Mouse (Mus musculus) stomach, embryonic 14.5 days (tissue): ENCODE measurements around the gene Tspan9. TPM values are rescaled to one million over a fixed set of nuclear protein-coding genes. Genes with fewer than 3 reads are reported as not detected.
A peak's percentile ranks its signal among the peaks of the same experiment; 100 is the strongest.

Experiments
- ATAC-seq: fragments of 200-750 bp; cut with Nextera tagmentation; 2 replicates; pipeline ENCODE4 v1.8.0; 2017; ENCODE audit warnings: low read depth, moderate TSS enrichment; ENCODE audit not compliant: insufficient number of reproducible peaks, insufficient read depth, low FRiP score
- H3K27ac ChIP-seq: fragments of 300-500 bp; sonication (generic); 2 replicates; pipeline ENCODE4 v1.5.1; 2014; ENCODE audit warnings: mild to moderate bottlenecking, low read length, moderate library complexity, mixed read lengths
- H3K27me3 ChIP-seq: fragments of 300-500 bp; sonication (generic); 2 replicates; pipeline ENCODE4 v1.6.1; 2014; ENCODE audit warnings: low read length, control low read depth, mixed read lengths; ENCODE audit not compliant: control insufficient read depth, insufficient read depth
- H3K36me3 ChIP-seq: fragments of 300-500 bp; sonication (generic); 2 replicates; pipeline ENCODE4 v1.6.1; 2014; ENCODE audit warnings: mild to moderate bottlenecking, control low read depth, low read length, moderate library complexity, mixed read lengths; ENCODE audit not compliant: control insufficient read depth, insufficient read depth
- H3K4me1 ChIP-seq: fragments of 300-500 bp; sonication (generic); 2 replicates; pipeline ENCODE4 v1.6.1; 2014; ENCODE audit warnings: low read length, control low read depth, mixed read lengths; ENCODE audit not compliant: control insufficient read depth, insufficient read depth
- H3K4me2 ChIP-seq: fragments of 300-500 bp; sonication (generic); replicated peaks from 2 replicates; pipeline ENCODE4 v1.6.1; 2014; ENCODE audit warnings: low read depth, low read length, control low read depth
- H3K4me3 ChIP-seq: fragments of 300-500 bp; sonication (generic); 2 replicates; pipeline ENCODE4 v1.5.1; 2014; ENCODE audit warnings: low read depth, low read length, control low read depth
- H3K9ac ChIP-seq: fragments of 300-500 bp; sonication (generic); replicated peaks from 2 replicates; pipeline ENCODE4 v1.6.1; 2014; ENCODE audit warnings: low read depth, mild to moderate bottlenecking, control low read depth, low read length, moderate library complexity, mixed read lengths
- H3K9me3 ChIP-seq: fragments of 300-500 bp; sonication (generic); 2 replicates; pipeline ENCODE4 v1.6.1; 2016; ENCODE audit warnings: low read depth, low read length, control low read depth; ENCODE audit not compliant: control insufficient read depth
- WGBS: fragments of 180-500 bp; shearing (Covaris S2); extraction: QIAGEN DNeasy Blood & Tissue Kit; methylation state at CpG from one replicate; pipeline ENCODE4 v1.1.7; 2014; 5-methylcytosine and 5-hydroxymethylcytosine counted together
- polyA plus RNA-seq: library from polyadenylated mRNA; unstranded; fragments of >200 nt; fragmentation: Nextera tagmentation; extraction: Ambion mirVana; gene quantifications from 2 replicates; pipeline ENCODE4 v1.2.1, GENCODE M21; 2014

The Tspan9 gene
- polyA plus RNA-seq, 1 experiment from 2014 or later: 124 TPM

DNA sequence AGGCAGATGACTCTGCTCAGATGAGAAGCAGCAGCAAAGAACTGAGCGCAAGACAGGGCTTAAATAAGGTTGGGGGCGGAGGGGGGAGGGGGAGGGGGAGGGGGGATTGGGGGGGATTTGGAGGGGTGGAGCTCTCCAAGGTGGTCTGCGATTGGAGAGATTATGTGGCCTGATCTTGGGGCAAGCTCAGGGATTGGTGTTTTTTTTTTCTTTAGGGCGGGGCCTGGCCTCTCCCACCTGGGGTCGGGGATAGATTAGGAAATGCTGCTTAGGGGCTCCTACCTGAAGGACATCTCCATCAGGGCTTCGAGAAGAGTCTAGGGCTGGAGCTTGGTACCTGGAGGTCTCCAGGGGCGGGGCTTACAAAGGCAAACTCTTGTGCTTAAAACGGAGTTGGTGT, 21.2 kb upstream of the Tspan9 start:
- 73% methylated on average over 8 of the region's 8 CpGs for WGBS
- 0 out of 2 replicates have a peak, but pooled peaks cover 3% of the 10 kb centered on the region for H3K4me1 ChIP-seq
- no peak overlapping the region for H3K4me2 ChIP-seq
- H3K27ac ChIP-seq: no peak overlapping the region
- no peaks in the 10 kb centered on the region for H3K9me3 ChIP-seq
- no peak for ATAC-seq
- no peaks in the 10 kb centered on the region for H3K27me3 ChIP-seq
- H3K9ac ChIP-seq: no peak overlapping the region
- H3K36me3 ChIP-seq: no peaks in the 10 kb centered on the region
- no peak overlapping the region for H3K4me3 ChIP-seq

- H3K9ac ChIP-seq: no peak overlapping the region
- no peak overlapping the region for H3K4me3 ChIP-seq
- no peak overlapping the region for H3K27ac ChIP-seq
- H3K27me3 ChIP-seq: no peaks in the 10 kb centered on the region
- no peaks in the 10 kb centered on the region for H3K4me1 ChIP-seq
- H3K36me3 ChIP-seq: no peaks in the 10 kb centered on the region
- no peaks in the 10 kb centered on the region for H3K9me3 ChIP-seq
- 85% methylated on average over 6 of the region's 6 CpGs for WGBS
- ATAC-seq: no peak
- no peak overlapping the region for H3K4me2 ChIP-seq
Measured at GRCm38 (mm10) chr6:128159092-128159491, 15.7 kb upstream of the Tspan9 start.

DNA sequence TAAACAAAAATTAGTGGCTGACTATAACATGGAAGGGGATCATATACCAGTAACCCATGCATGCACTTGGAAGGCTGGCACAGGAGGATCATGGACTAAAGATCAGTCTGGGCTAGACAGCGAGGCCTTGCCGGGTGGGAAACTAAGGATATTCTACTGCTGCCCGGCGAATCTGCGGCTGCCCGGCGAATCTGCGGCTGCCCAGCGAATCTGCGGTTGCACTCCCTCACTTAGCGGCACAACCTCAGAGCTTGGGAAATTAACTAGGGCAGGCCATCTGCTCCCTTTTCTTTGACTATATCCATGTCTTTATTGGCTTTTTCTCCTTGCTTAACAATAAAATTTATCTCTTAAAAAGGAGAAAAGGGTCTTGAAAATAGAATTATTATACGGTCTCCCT, 14.6 kb upstream of the Tspan9 start:
- Histone ChIP-seq H3K36me3 (no peaks in the 10 kb centered on the region), H3K9me3 (no peaks in the 10 kb centered on the region), H3K9ac (no peak overlapping the region), H3K27ac (no peak overlapping the region), H3K4me3 (no peak overlapping the region), H3K4me1 (no peaks in the 10 kb centered on the region), H3K4me2 (no peak overlapping the region), H3K27me3 (no peaks in the 10 kb centered on the region)
- 75% methylated on average over 12 of the region's 12 CpGs for whole genome bisulfite sequencing
- ATAC-seq: no peak

GRCm38 (mm10) chr6:128156476-128156875, 13.1 kb upstream of the Tspan9 start:
- Histone ChIP-seq H3K4me1 (no peaks in the 10 kb centered on the region), H3K27me3 (no peaks in the 10 kb centered on the region), H3K9me3 (no peaks in the 10 kb centered on the region), H3K4me2 (no peak overlapping the region), H3K27ac (no peak overlapping the region), H3K4me3 (no peak overlapping the region), H3K9ac (no peak overlapping the region), H3K36me3 (no peaks in the 10 kb centered on the region)
- no peak for ATAC-seq
- 71% methylated on average over 4 of the region's 4 CpGs for WGBS

DNA sequence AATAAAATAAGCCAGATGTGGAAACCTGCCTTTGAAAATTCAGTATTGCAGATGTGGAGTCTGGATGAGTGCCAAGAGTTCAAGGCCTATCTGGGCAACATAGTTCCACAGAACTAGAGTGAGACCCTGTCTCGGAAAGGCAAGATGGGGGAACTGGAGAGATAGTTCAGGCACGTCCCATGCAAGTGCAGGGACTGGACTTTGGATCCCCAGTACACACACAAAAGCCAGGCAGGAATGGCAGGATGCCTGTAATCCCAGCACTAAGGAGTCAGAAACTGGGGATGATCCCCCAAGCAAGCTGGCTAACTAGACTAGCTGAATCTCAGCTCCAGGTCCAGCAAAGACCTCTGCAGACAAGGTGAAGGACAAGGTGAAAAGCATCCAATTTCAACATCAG, 12.5 kb upstream of the Tspan9 start:
- WGBS: 64% methylated on average over 2 of the region's 2 CpGs
- H3K36me3 ChIP-seq: no peaks in the 10 kb centered on the region
- no peak overlapping the region for H3K9ac ChIP-seq
- no peak for ATAC-seq
- H3K4me1 ChIP-seq: no peaks in the 10 kb centered on the region
- H3K27me3 ChIP-seq: no peaks in the 10 kb centered on the region
- H3K9me3 ChIP-seq: no peaks in the 10 kb centered on the region
- no peak overlapping the region for H3K27ac ChIP-seq
- H3K4me2 ChIP-seq: no peak overlapping the region
- H3K4me3 ChIP-seq: no peak overlapping the region

- no peak overlapping the region for H3K4me2 ChIP-seq
- H3K36me3 ChIP-seq: no peaks in the 10 kb centered on the region
- no peak overlapping the region for H3K9ac ChIP-seq
- no peak overlapping the region for H3K4me3 ChIP-seq
- no peak for ATAC-seq
- no peaks in the 10 kb centered on the region for H3K27me3 ChIP-seq
- WGBS: 61% methylated on average over 6 of the region's 6 CpGs
- no peak overlapping the region for H3K27ac ChIP-seq
- H3K9me3 ChIP-seq: no peaks in the 10 kb centered on the region
- peaks cover 10% of the 10 kb centered on the region; the same call in 1 of the 2 replicates for H3K4me1 ChIP-seq
Measured at GRCm38 (mm10) chr6:128145765-128146164, 2.4 kb upstream of the Tspan9 start.

GRCm38 (mm10) chr6:128142369-128143278, 770 bp downstream of the Tspan9 start:
- Histone ChIP-seq H3K9me3 (no peaks in the 10 kb centered on the region), H3K4me3 (peak overlapping the region; percentile 68), H3K36me3 (no peaks in the 10 kb centered on the region), H3K27ac (peak overlapping the region; percentile 91), H3K27me3 (no peaks in the 10 kb centered on the region), H3K4me2 (peak overlapping the region; percentile 65), H3K4me1 (peaks cover 10% of the 10 kb centered on the region; the same call in 1 of the 2 replicates), H3K9ac (peak overlapping the region; percentile 77)
- WGBS: 3% methylated on average over 20 of the region's 20 CpGs
- peak; percentile 62; the same call in 1 of the 2 replicates for ATAC-seq

- 65% methylated on average over 6 of the region's 6 CpGs for WGBS
- Histone ChIP-seq H3K9me3 (no peaks in the 10 kb centered on the region), H3K4me1 (peaks cover 14% of the 10 kb centered on the region; the same call in 1 of the 2 replicates), H3K9ac (no peak overlapping the region), H3K4me2 (no peak overlapping the region), H3K27ac (no peak overlapping the region), H3K27me3 (no peaks in the 10 kb centered on the region), H3K4me3 (no peak overlapping the region), H3K36me3 (no peaks in the 10 kb centered on the region)
- ATAC-seq: no peak
Measured at GRCm38 (mm10) chr6:128140724-128141123, 2.7 kb downstream of the Tspan9 start.
